Mouse (Mus musculus) megakaryocyte, embryonic 14.5 days (primary cell): ENCODE data around the gene Mxd1. TPM values are rescaled to one million over a fixed set of nuclear protein-coding genes. Genes with fewer than 3 reads are reported as not detected.

Experiments used
- H3K27me3 ChIP-seq: replicated peaks from 2 replicates; pipeline ENCODE3; 2012; ENCODE audit warnings: inconsistent platforms
- H3K36me3 ChIP-seq: replicated peaks from 2 replicates; pipeline ENCODE3; 2012; ENCODE audit warnings: low read length, inconsistent platforms, mixed read lengths
- H3K4me1 ChIP-seq: 2 replicates; pipeline ENCODE4 v1.6.1; 2012; ENCODE audit warnings: inconsistent platforms
- H3K4me3 ChIP-seq: replicated peaks from 2 replicates; pipeline ENCODE3; 2012; ENCODE audit warnings: moderate library complexity, mild to moderate bottlenecking, inconsistent platforms
- H3K9me3 ChIP-seq: 2 replicates; pipeline ENCODE4 v1.6.1; 2012; ENCODE audit warnings: inconsistent platforms
- FLI1 ChIP-seq: IDR thresholded peaks from 2 replicates; pipeline ENCODE4 v1.6.1; 2012; ENCODE audit warnings: low read length, inconsistent platforms, mixed read lengths
- GATA1 ChIP-seq: IDR thresholded peaks from 3 replicates; pipeline ENCODE4 v1.6.1; 2012; ENCODE audit warnings: mixed read lengths, low read length, inconsistent platforms, borderline replicate concordance
- polyA plus RNA-seq: library from polyadenylated mRNA; stranded (reverse); fragments of >175 nt; gene quantifications from 2 replicates; pipeline ENCODE4 v1.2.3, GENCODE M21; 2012; ENCODE audit warnings: low replicate concordance; ENCODE audit not compliant: insufficient read depth

Gene Mxd1
- polyA plus RNA-seq, 1 experiment: 47.5 TPM

- Histone ChIP-seq H3K4me1 (peaks cover 97% of the 10 kb centered on the region), H3K36me3 (peaks cover 6% of the 10 kb centered on the region), H3K4me3 (peak overlapping the region; percentile 86), H3K27me3 (no peaks in the 10 kb centered on the region), H3K9me3 (no peaks in the 10 kb centered on the region)
- peak; percentile 93 for TF ChIP-seq GATA1
- no peak for TF ChIP-seq FLI1
Measured at GRCm38 (mm10) chr6:86639180-86640160, 29.5 kb downstream of the Mxd1 start.

- Histone ChIP-seq H3K4me1 (peaks cover 97% of the 10 kb centered on the region), H3K36me3 (peaks cover 4% of the 10 kb centered on the region), H3K27me3 (no peaks in the 10 kb centered on the region), H3K4me3 (peak overlapping the region; percentile 84), H3K9me3 (no peaks in the 10 kb centered on the region)
- TF ChIP-seq FLI1 (no peak), GATA1 (no peak)
Measured at GRCm38 (mm10) chr6:86638434-86638833, 30.5 kb downstream of the Mxd1 start.

- no peaks in the 10 kb centered on the region for H3K9me3 ChIP-seq
- TF ChIP-seq FLI1 (no peak), GATA1 (no peak)
- H3K27me3 ChIP-seq: no peaks in the 10 kb centered on the region
- H3K36me3 ChIP-seq: peaks cover 4% of the 10 kb centered on the region
- no peak overlapping the region for H3K4me3 ChIP-seq
- peaks cover 97% of the 10 kb centered on the region for H3K4me1 ChIP-seq
Measured at GRCm38 (mm10) chr6:86637860-86638259, 31.1 kb downstream of the Mxd1 start.

- H3K9me3 ChIP-seq: no peaks in the 10 kb centered on the region
- TF ChIP-seq FLI1: no peak
- no peak; the same call in 2 of the 3 replicates for TF ChIP-seq GATA1
- peaks cover 4% of the 10 kb centered on the region for H3K36me3 ChIP-seq
- H3K4me3 ChIP-seq: peak overlapping the region; percentile 71
- H3K4me1 ChIP-seq: peaks cover 94% of the 10 kb centered on the region
- H3K27me3 ChIP-seq: no peaks in the 10 kb centered on the region
Measured at GRCm38 (mm10) chr6:86637171-86637835, 31.7 kb downstream of the Mxd1 start.

- peaks cover 4% of the 10 kb centered on the region for H3K36me3 ChIP-seq
- H3K4me3 ChIP-seq: peak overlapping the region; percentile 50
- H3K9me3 ChIP-seq: no peaks in the 10 kb centered on the region
- H3K4me1 ChIP-seq: peaks cover 89% of the 10 kb centered on the region
- no peaks in the 10 kb centered on the region for H3K27me3 ChIP-seq
- TF ChIP-seq FLI1 (no peak), GATA1 (no peak)
Measured at GRCm38 (mm10) chr6:86636495-86636894, 32.5 kb downstream of the Mxd1 start.

- no peaks in the 10 kb centered on the region for H3K9me3 ChIP-seq
- peaks cover 59% of the 10 kb centered on the region for H3K4me1 ChIP-seq
- H3K36me3 ChIP-seq: no peaks in the 10 kb centered on the region
- TF ChIP-seq FLI1 (no peak), GATA1 (no peak)
- peaks cover 13% of the 10 kb centered on the region for H3K27me3 ChIP-seq
- no peak overlapping the region for H3K4me3 ChIP-seq
Measured at GRCm38 (mm10) chr6:86630141-86630540, 38.8 kb downstream of the Mxd1 start.

- H3K9me3 ChIP-seq: no peaks in the 10 kb centered on the region
- no peaks in the 10 kb centered on the region for H3K36me3 ChIP-seq
- TF ChIP-seq GATA1 (no peak), FLI1 (no peak)
- peaks cover 49% of the 10 kb centered on the region for H3K4me1 ChIP-seq
- H3K27me3 ChIP-seq: peaks cover 22% of the 10 kb centered on the region
- no peak within 1 kb of the TSS for H3K4me3 ChIP-seq
Measured at GRCm38 (mm10) chr6:86627946-86628345, 41.0 kb downstream of the Mxd1 start, which contains the start of gene Asprv1. Gene Asprv1 (plus strand): TSS chr6:86628164.

GRCm38 (mm10) chr6:86624074-86625030 is 44.6 kb downstream of the Mxd1 start:
- Histone ChIP-seq H3K4me3 (no peak overlapping the region), H3K27me3 (peaks cover 29% of the 10 kb centered on the region), H3K4me1 (peaks cover 63% of the 10 kb centered on the region), H3K9me3 (no peaks in the 10 kb centered on the region), H3K36me3 (no peaks in the 10 kb centered on the region)
- no peak for TF ChIP-seq GATA1
- TF ChIP-seq FLI1: no peak

- H3K4me3 ChIP-seq: no peak overlapping the region
- no peaks in the 10 kb centered on the region for H3K36me3 ChIP-seq
- H3K9me3 ChIP-seq: no peaks in the 10 kb centered on the region
- H3K4me1 ChIP-seq: peaks cover 70% of the 10 kb centered on the region
- H3K27me3 ChIP-seq: peaks cover 31% of the 10 kb centered on the region
- TF ChIP-seq GATA1: no peak
- no peak for TF ChIP-seq FLI1
Measured at GRCm38 (mm10) chr6:86623201-86623600, 45.8 kb downstream of the Mxd1 start.
